Mouse (Mus musculus): ENCODE data around the gene Cryga. TPM values are rescaled to one million over a fixed set of nuclear protein-coding genes. Genes with fewer than 3 reads are reported as not detected.

The Cryga gene
- not detected in 2 replicates for polyA plus RNA-seq (2016; fragmentation: Nextera tagmentation; extraction: Ambion mirVana)

DNA sequence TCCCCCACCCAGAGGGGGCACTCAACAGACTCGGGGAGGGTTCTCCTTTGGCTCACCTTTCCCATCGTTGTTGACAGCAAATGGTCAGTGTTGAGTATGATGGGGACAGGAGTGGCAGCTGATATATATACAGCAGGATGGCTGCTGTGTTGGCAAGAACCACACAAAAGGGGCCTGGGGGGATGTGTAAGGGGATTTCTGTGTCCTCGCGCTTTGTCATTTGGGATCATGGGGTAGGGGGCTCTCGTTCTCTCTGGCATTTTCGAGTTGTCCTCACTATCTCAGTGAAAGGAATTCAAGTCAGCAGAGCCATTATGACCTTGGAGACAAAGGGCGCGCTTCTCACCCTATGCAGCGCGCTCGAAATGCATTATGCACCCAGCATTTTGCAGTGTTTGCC lies at the start of gene Cryga:
Cryga (minus strand) TSS at position 101 of the 400 bp plus-strand sequence.
- no peaks in the 10 kb centered on the region for H3K36me3 ChIP-seq
- H3K9ac ChIP-seq (replicated peaks), result no peak within 1 kb of the TSS
- H3K27ac ChIP-seq (replicated peaks), result no peak within 1 kb of the TSS
- no peaks in the 10 kb centered on the region for H3K4me1 ChIP-seq
- no peak within 1 kb of the TSS for H3K4me3 ChIP-seq
- no peaks in the 10 kb centered on the region for H3K9me3 ChIP-seq
- H3K4me2 ChIP-seq (replicated peaks), result no peak within 1 kb of the TSS
- H3K27me3 ChIP-seq, result no peaks in the 10 kb centered on the region
- ATAC-seq (ENCODE audit: low FRiP score, low read depth), result no peak
- 89% methylated on average over 11 of the region's 11 CpGs for WGBS

DNA sequence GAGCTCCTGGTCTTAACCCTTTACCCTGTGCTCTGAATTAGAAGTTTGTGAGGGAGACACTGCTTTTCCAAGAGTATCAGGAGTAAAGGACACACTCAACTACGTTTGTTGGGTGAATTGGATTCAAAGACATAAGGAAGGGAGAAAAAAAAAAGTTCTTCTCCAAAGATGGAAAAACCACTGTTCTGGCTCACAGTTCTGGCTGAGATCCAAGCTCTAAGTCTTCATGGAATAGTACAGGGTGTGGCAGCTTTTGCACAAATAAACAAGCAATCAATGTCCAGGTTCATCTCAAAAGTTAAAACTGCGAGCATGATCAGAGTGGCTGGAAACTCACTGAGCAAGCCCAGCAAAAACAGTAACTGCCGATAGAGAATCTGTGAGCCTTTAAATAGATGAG lies 44.8 kb upstream of the Cryga start:
- no peaks in the 10 kb centered on the region for H3K36me3 ChIP-seq
- no peak overlapping the region for H3K9ac ChIP-seq (replicated peaks)
- ATAC-seq (ENCODE audit: low FRiP score, low read depth), result no peak
- H3K4me1 ChIP-seq, result no peaks in the 10 kb centered on the region
- no peak overlapping the region for H3K4me3 ChIP-seq
- no peak overlapping the region for H3K27ac ChIP-seq (replicated peaks)
- no peak overlapping the region for H3K4me2 ChIP-seq (replicated peaks)
- H3K27me3 ChIP-seq, result no peaks in the 10 kb centered on the region
- no peaks in the 10 kb centered on the region for H3K9me3 ChIP-seq
- WGBS, result 87% methylated on average over 3 of the region's 3 CpGs

DNA sequence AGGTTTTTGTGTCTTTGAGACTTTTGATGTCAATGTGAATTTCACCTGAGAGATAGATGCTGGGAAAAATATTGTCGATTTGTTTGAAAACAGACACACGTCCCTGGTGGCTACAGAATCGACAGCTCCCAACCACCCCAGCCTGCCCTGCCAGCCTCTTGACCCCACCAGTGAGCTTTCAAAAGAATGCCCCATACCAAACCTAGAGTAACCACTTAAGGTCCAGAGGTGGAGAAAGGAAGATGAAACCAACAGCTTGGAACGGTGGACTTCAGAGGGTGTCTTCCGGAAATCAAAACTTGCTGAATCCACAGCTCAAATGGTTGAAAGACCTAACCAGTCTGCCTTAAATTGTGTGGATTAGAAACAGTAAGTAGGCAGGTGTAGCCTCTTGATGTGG lies 44.2 kb upstream of the Cryga start:
- Histone ChIP-seq H3K9ac (replicated peaks) (no peak overlapping the region), H3K27ac (replicated peaks) (no peak overlapping the region), H3K4me1 (no peaks in the 10 kb centered on the region), H3K9me3 (no peaks in the 10 kb centered on the region), H3K36me3 (no peaks in the 10 kb centered on the region), H3K4me2 (replicated peaks) (no peak overlapping the region), H3K4me3 (no peak overlapping the region), H3K27me3 (no peaks in the 10 kb centered on the region)
- no peak for ATAC-seq (ENCODE audit: low FRiP score, low read depth)
- 96% methylated on average over 5 of the region's 5 CpGs for WGBS

DNA sequence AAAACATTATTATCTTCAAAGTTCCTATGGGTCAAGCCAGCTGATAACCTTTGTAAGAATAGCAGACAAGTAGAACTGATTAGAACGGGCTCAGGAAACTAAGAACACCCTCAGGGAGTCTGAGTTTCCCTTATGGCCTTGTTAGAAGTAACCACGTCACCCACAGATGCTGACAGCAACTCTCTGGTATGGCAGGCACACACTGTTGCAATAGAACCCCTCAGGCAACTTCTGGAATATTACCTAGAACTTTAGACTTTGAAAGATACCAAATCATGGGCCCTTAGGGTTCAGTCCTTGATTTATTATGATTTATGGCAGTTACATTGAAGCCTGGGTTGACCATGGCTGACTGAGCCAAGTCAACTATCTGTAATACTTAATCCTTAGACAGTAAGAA lies 43.4 kb upstream of the Cryga start:
- no peak overlapping the region for H3K4me3 ChIP-seq
- no peak for ATAC-seq (ENCODE audit: low FRiP score, low read depth)
- no peak overlapping the region for H3K27ac ChIP-seq (replicated peaks)
- no peaks in the 10 kb centered on the region for H3K27me3 ChIP-seq
- H3K9me3 ChIP-seq, result no peaks in the 10 kb centered on the region
- H3K4me2 ChIP-seq (replicated peaks), result no peak overlapping the region
- H3K9ac ChIP-seq (replicated peaks), result no peak overlapping the region
- H3K36me3 ChIP-seq, result no peaks in the 10 kb centered on the region
- WGBS, result 65% methylated on average over 2 of the region's 2 CpGs
- H3K4me1 ChIP-seq, result no peaks in the 10 kb centered on the region

DNA sequence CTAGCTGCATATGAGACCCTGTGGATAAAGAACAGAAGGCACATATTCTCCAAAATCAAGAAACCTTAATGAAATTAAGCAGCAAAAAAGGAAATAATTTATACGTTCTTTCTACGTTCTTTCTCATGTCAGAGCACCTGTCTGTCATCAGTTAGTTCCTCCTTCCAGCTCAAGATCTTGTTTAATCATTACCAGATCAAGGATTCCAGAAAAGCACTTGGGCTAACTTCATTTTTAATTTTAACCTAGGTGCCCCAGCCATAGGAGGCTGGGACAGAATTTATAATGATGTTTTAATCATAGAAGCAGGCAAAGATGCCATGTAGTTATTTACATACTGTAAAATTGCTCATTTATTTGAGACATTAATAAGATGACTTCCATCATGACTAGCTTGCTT lies 41.6 kb upstream of the Cryga start:
- Histone ChIP-seq H3K36me3 (no peaks in the 10 kb centered on the region), H3K27me3 (no peaks in the 10 kb centered on the region), H3K27ac (replicated peaks) (no peak overlapping the region), H3K4me3 (no peak overlapping the region), H3K9ac (replicated peaks) (no peak overlapping the region), H3K9me3 (no peaks in the 10 kb centered on the region), H3K4me1 (no peaks in the 10 kb centered on the region), H3K4me2 (replicated peaks) (no peak overlapping the region)
- whole genome bisulfite sequencing, result 96% methylated on average over 2 of the region's 2 CpGs
- no peak for ATAC-seq (ENCODE audit: low FRiP score, low read depth)

DNA sequence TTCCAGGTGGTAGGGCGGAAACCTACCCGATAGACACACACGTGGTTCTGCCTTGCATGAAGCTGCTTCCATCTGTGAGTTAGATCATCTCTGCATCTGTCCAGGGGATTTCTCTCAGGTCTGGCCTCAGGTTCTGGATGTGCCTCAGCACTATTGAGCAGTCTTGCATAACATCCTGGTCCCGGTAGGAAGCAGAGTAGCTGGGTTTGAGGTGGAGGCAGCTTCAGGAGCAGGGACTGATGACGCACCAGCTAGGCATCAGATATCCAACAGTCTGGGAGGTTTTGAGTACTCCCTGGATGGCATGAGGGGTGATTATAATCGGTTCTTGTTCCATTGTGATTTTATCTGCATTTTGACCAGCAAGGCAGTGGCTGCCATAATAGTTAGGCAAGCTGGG lies 34.4 kb upstream of the Cryga start:
- H3K27ac ChIP-seq (replicated peaks), result no peak overlapping the region
- no peaks in the 10 kb centered on the region for H3K27me3 ChIP-seq
- 89% methylated on average over 6 of the region's 6 CpGs for WGBS
- ATAC-seq (ENCODE audit: low FRiP score, low read depth), result no peak
- H3K9me3 ChIP-seq, result no peaks in the 10 kb centered on the region
- no peaks in the 10 kb centered on the region for H3K4me1 ChIP-seq
- H3K36me3 ChIP-seq, result no peaks in the 10 kb centered on the region
- no peak overlapping the region for H3K4me3 ChIP-seq
- no peak overlapping the region for H3K9ac ChIP-seq (replicated peaks)
- H3K4me2 ChIP-seq (replicated peaks), result no peak overlapping the region

DNA sequence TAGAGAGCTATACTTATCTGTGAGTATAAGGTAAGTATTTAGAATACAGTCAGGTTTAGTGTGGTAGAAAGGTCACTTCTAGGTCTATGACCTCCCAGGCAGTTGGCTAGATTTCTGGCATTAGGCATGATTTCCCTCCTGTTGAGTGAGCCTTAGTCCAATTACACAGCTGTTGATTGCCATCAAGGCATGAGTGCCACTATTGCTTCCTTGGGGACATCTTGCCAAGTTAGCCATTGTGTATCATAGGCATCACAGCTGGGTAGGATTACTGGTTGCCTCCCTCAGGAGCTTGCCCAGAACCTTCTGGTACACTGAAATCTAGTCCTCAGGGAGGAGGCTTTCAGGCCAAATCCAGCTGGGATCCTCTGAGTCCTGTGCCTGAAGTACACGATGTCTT lies 29.7 kb upstream of the Cryga start:
- Histone ChIP-seq H3K27me3 (no peaks in the 10 kb centered on the region), H3K4me2 (replicated peaks) (no peak overlapping the region), H3K9me3 (no peaks in the 10 kb centered on the region), H3K27ac (replicated peaks) (no peak overlapping the region), H3K4me1 (no peaks in the 10 kb centered on the region), H3K36me3 (no peaks in the 10 kb centered on the region), H3K4me3 (no peak overlapping the region), H3K9ac (replicated peaks) (no peak overlapping the region)
- ATAC-seq (ENCODE audit: low FRiP score, low read depth), result no peak
- 96% methylated on average over 1 of the region's 1 CpGs for WGBS

DNA sequence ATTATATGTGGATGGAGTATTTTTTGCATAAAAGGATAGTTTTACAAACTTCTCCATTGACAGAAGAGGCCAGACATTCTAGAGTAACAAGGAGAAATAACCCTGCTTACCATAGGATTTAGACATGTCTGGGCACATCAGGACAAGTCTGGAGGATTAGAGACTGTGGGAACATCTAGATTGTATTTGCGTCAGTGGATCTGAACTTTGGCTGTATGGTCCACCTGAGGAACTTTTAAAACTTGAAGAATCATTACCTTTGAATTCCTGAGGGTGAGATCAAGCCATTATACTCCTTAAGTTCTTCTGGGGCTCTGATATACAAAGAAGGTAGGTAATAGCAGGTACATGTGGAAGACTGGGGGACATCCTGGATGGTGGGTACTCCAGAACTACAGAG lies 28.5 kb upstream of the Cryga start:
- Histone ChIP-seq H3K4me1 (no peaks in the 10 kb centered on the region), H3K9me3 (no peaks in the 10 kb centered on the region)
- 86% methylated on average over 1 of the region's 1 CpGs for WGBS

DNA sequence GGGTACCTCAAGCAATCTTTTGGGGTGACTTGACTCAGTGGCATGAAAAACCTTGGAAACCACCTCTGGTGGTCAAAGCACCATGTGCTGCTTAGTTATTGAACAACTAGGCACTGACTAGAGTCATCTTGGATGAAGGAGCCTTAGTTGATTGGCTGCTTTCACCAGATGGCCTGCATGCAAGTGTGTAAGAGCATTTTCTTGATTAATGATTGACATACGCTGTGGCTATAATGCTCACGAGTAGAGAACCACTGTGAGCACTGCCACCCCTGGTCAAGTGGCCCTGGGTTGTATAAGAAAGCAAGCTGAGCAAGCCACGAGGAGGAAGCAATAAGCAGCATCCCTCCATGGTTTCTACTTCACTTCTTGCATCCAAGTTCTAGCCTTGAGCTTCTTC lies 27.1 kb upstream of the Cryga start:
- H3K27ac ChIP-seq (replicated peaks), result no peak overlapping the region
- ATAC-seq (ENCODE audit: low FRiP score, low read depth), result no peak
- no peak overlapping the region for H3K4me3 ChIP-seq
- no peaks in the 10 kb centered on the region for H3K27me3 ChIP-seq
- no peaks in the 10 kb centered on the region for H3K4me1 ChIP-seq
- no peak overlapping the region for H3K4me2 ChIP-seq (replicated peaks)
- no peak overlapping the region for H3K9ac ChIP-seq (replicated peaks)
- 75% methylated on average over 3 of the region's 3 CpGs for WGBS
- no peaks in the 10 kb centered on the region for H3K9me3 ChIP-seq
- no peaks in the 10 kb centered on the region for H3K36me3 ChIP-seq

More for the DNA sequence above, 28.5 kb upstream of the Cryga start:
- Histone ChIP-seq H3K36me3 (no peaks in the 10 kb centered on the region), H3K27ac (replicated peaks) (no peak overlapping the region), H3K4me2 (replicated peaks) (no peak overlapping the region), H3K4me3 (no peak overlapping the region), H3K9ac (replicated peaks) (no peak overlapping the region), H3K27me3 (no peaks in the 10 kb centered on the region)
- ATAC-seq (ENCODE audit: low FRiP score, low read depth), result no peak

DNA sequence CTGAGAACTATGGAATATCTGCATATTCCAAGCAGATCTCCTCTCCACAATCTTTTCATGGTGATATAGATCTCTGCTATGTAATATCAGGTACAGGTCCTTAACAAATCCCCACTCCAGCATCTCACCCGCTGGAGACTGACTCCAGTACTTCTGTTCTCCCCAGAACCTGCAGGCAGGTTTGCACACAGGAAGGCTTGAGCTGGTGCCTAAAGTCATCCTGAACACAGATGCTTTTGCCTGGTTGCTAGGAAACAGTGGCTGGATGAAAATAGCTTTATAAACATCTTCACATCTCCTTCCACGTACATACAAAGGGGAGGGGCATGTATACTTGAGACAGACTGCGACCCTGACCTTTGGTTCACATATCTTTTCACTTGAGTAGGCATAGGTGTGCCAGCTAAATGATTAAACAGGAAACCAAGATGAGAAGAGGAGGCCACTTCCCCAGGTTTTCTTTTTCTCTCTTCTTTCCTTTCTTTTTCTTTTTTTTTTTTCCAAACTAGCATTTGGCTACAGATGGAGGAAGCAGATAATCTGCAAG lies 26.5 kb upstream of the Cryga start:
- Histone ChIP-seq H3K9me3 (no peaks in the 10 kb centered on the region), H3K4me2 (replicated peaks) (no peak overlapping the region), H3K27ac (replicated peaks) (no peak overlapping the region), H3K9ac (replicated peaks) (no peak overlapping the region), H3K4me1 (no peaks in the 10 kb centered on the region), H3K27me3 (no peaks in the 10 kb centered on the region), H3K4me3 (no peak overlapping the region), H3K36me3 (no peaks in the 10 kb centered on the region)
- WGBS, result 86% methylated on average over 3 of the region's 3 CpGs
- ATAC-seq (ENCODE audit: low FRiP score, low read depth), result no peak

DNA sequence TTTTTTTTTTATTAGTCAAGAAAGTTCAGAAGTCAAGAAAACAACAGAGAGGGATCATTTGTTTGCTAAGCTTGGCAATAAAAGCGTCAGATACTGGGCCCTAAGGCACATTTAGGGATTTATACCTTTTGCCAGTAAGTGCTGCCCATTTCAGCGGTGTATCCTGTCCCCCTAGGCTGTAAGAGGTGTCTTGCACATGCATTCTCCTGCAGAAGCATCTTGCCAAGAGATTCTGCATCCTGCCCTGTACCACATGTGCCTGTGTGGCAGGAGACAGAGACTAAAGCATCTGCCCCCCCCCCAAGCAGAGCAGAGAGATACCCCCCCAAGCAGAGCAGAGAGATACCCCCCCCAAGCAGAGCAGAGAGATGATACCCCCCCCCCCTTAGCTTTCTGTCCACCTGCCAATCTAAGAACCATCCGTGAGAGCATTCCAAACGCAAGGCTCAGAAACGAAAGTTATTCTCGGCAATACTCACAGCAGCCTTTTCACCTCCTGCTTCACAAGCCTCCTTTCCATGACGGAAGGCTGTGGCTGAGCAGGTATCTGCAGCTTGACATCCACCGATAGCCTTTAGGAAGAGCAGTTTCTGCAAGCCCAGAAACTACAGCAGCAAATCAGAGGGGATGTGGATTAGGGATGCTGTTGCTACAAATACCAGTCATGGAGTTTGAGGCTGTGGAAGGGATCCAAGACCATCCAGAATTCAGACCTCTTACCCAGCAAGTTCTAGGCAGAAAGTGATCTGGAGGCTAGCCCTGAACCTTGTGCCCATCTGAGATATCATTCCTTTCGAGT lies 19.6 kb upstream of the Cryga start, which contains the start of gene D630023F18Rik:
D630023F18Rik (minus strand) TSS at position 641 of the 799 bp plus-strand sequence.
- no peaks in the 10 kb centered on the region for H3K4me1 ChIP-seq
- H3K36me3 ChIP-seq, result no peaks in the 10 kb centered on the region
- ATAC-seq (ENCODE audit: low FRiP score, low read depth), result no peak
- H3K9ac ChIP-seq (replicated peaks), result no peak within 1 kb of the TSS; the same call in 1 of the 2 replicates
- H3K4me3 ChIP-seq, result peak within 1 kb of the TSS; percentile 21
- peak within 1 kb of the TSS; percentile 50 for H3K4me2 ChIP-seq (replicated peaks)
- 24% methylated on average over 9 of the region's 9 CpGs for WGBS
- no peaks in the 10 kb centered on the region for H3K9me3 ChIP-seq
- H3K27ac ChIP-seq (replicated peaks), result no peak within 1 kb of the TSS
- H3K27me3 ChIP-seq, result no peaks in the 10 kb centered on the region

DNA sequence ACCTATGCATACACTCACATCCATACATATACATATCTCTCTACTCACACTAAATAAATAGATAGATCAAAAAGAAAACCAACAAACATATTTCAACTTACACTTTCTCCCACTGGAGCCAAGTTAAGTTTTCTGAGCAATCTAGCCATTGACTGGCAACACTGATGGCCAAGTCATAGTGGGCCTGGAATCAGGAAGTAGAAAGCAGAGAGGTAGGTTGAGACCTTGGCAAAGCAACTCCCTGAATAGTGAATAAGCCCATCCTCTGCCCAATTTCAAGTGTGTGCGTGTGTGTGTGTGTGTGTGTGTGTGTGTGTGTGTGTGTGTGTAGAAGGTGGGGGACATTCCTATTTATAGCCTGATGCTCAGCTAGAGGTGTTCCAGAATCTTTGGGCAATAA lies 16.3 kb upstream of the Cryga start, which contains the start of gene Gm28845:
Gm28845 (minus strand) TSS at position 121 of the 400 bp plus-strand sequence.
- 69% methylated on average over 1 of the region's 1 CpGs for WGBS

More for the DNA sequence above, 16.3 kb upstream of the Cryga start, which contains the start of gene Gm28845:
- Histone ChIP-seq H3K4me3 (no peak within 1 kb of the TSS), H3K4me1 (no peaks in the 10 kb centered on the region), H3K36me3 (no peaks in the 10 kb centered on the region), H3K9ac (replicated peaks) (no peak within 1 kb of the TSS), H3K9me3 (no peaks in the 10 kb centered on the region), H3K27ac (replicated peaks) (no peak within 1 kb of the TSS), H3K4me2 (replicated peaks) (no peak within 1 kb of the TSS), H3K27me3 (no peaks in the 10 kb centered on the region)
- no peak for ATAC-seq (ENCODE audit: low FRiP score, low read depth)

Data from midbrain, embryonic 12.5 days (tissue).